Comparison of ENCODE assay signal across 22 mouse cellular contexts in the genomic region with DNA sequence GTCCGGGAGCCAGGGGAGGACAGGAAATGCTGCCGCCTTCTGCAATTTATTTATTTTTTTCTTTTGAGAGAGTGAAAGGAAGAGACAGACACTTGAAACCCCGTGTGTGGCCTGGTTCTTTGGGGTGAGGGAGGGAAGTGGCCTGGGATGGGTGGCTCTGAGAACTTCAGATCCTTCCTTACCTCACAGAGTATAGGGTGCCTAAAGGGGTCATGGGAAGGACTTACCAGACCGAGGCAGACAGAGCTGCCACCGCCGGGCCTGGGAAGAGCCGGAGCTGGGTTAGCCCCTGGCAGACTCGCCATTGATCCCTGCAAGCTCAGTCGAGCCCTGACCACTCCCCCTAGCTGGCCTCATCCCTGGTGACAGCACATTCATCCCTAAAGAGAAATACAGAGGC. TPM values are rescaled to one million over a fixed set of nuclear protein-coding genes. Genes with fewer than 3 reads are reported as not detected.
DNase-seq lines count a peak whose midpoint lies in the region; ATAC-seq and TF ChIP-seq lines count a peak whose summit lies in the region.
"Had no signal": no experiment of that assay in that cellular context is flagged by ENCODE, and none has a peak within 500 bp of the region (broad histone marks: within the 10 kb centered on the region; RNA-seq: fewer than 3 reads in every experiment).

No protein-coding gene starts in this region.

- peaks cover 49% of the 10 kb centered on the region for H3K36me3 ChIP-seq in hindbrain, embryonic 12.5 days
- peaks cover 30% of the 10 kb centered on the region for H3K36me3 ChIP-seq in hindbrain, postnatal 0 days (ENCODE audit: insufficient read depth, low read length)
- no peaks in the 10 kb centered on the region for H3K36me3 ChIP-seq in lung, postnatal 0 days (ENCODE audit: insufficient read depth, low read length)
- H3K36me3 ChIP-seq in embryonic facial prominence, embryonic 11.5 days (replicated peaks; ENCODE audit: control insufficient read depth, insufficient read depth, low read depth, low read length) = peaks cover 2% of the 10 kb centered on the region; the same call in 1 of the 2 replicates

- H3K27me3 ChIP-seq in hindbrain, embryonic 12.5 days = no peaks in the 10 kb centered on the region
- no peaks in the 10 kb centered on the region for H3K27me3 ChIP-seq in hindbrain, postnatal 0 days (ENCODE audit: insufficient read depth, low read length)
- H3K27me3 ChIP-seq in lung, postnatal 0 days (replicated peaks; ENCODE audit: insufficient read depth, low read length) = no peaks in the 10 kb centered on the region
- H3K27me3 ChIP-seq in embryonic facial prominence, embryonic 11.5 days (ENCODE audit: control insufficient read depth, insufficient read depth, low read length) = no peaks in the 10 kb centered on the region
- H3K27me3 ChIP-seq: forebrain, embryonic 13.5 days; limb, embryonic 13.5 days had no signal

- H3K9me3 ChIP-seq in hindbrain, embryonic 12.5 days (replicated peaks) = no peaks in the 10 kb centered on the region
- H3K9me3 ChIP-seq in hindbrain, postnatal 0 days (ENCODE audit: low read length) = no peaks in the 10 kb centered on the region
- H3K9me3 ChIP-seq in lung, postnatal 0 days (ENCODE audit: low read length) = no peaks in the 10 kb centered on the region
- no peaks in the 10 kb centered on the region for H3K9me3 ChIP-seq in embryonic facial prominence, embryonic 11.5 days (replicated peaks; ENCODE audit: control insufficient read depth, low read length)
- H3K9me3 ChIP-seq: forebrain, embryonic 13.5 days; heart, embryonic 10.5 days; limb, embryonic 13.5 days had no signal

- no peak overlapping the region for H3K9ac ChIP-seq in hindbrain, embryonic 12.5 days
- H3K9ac ChIP-seq in hindbrain, postnatal 0 days (replicated peaks; ENCODE audit: low read length) = no peak overlapping the region
- H3K9ac ChIP-seq in lung, postnatal 0 days (replicated peaks; ENCODE audit: low read depth) = no peak overlapping the region
- H3K9ac ChIP-seq in embryonic facial prominence, embryonic 11.5 days (replicated peaks; ENCODE audit: low read length) = 0 out of 2 replicates have a peak overlapping the region, but pooled peaks have one; percentile 8
- H3K9ac ChIP-seq: forebrain, embryonic 13.5 days; limb, embryonic 13.5 days; liver, embryonic 14.5 days had no signal

- no peak for TF ChIP-seq CTCF in hindbrain, postnatal 0 days (IDR thresholded peaks at IDR 0.05; ENCODE audit: low read depth)
- TF ChIP-seq CTCF in lung, postnatal 0 days (IDR thresholded peaks at IDR 0.05) = no peak

- H3K4me3 ChIP-seq in hindbrain, embryonic 12.5 days = no peak overlapping the region
- H3K4me3 ChIP-seq in hindbrain, postnatal 0 days (ENCODE audit: low read length) = no peak overlapping the region
- H3K4me3 ChIP-seq in lung, postnatal 0 days (ENCODE audit: low read depth, low read length) = no peak overlapping the region
- H3K4me3 ChIP-seq in embryonic facial prominence, embryonic 11.5 days (ENCODE audit: low read depth, low read length) = no peak overlapping the region
- H3K4me3 ChIP-seq: forebrain, embryonic 13.5 days; heart, embryonic 10.5 days; limb, embryonic 13.5 days had no signal

- no peak overlapping the region for H3K4me2 ChIP-seq in hindbrain, embryonic 12.5 days (replicated peaks)
- no peak overlapping the region for H3K4me2 ChIP-seq in hindbrain, postnatal 0 days (ENCODE audit: low read depth, low read length)
- no peak overlapping the region for H3K4me2 ChIP-seq in lung, postnatal 0 days (replicated peaks; ENCODE audit: low read depth, low read length)
- H3K4me2 ChIP-seq in embryonic facial prominence, embryonic 11.5 days (ENCODE audit: low read depth, low read length) = no peak overlapping the region
- H3K4me2 ChIP-seq: forebrain, embryonic 13.5 days; limb, embryonic 13.5 days had no signal

- 36% methylated on average over 9 of the region's 9 CpGs for WGBS in hindbrain, embryonic 12.5 days
- WGBS in hindbrain, postnatal 0 days = 39% methylated on average over 9 of the region's 9 CpGs
- 35% methylated on average over 9 of the region's 9 CpGs for WGBS in lung, postnatal 0 days
- WGBS in embryonic facial prominence, embryonic 11.5 days = 12% methylated on average over 9 of the region's 9 CpGs

- TF ChIP-seq EP300 in lung, postnatal 0 days (IDR thresholded peaks at IDR 0.05) = no peak

- ATAC-seq in hindbrain, embryonic 12.5 days (ENCODE audit: low FRiP score) = no peak
- no peak for ATAC-seq in hindbrain, postnatal 0 days
- peak; percentile 26; the same call in 1 of the 2 replicates for ATAC-seq in lung, postnatal 0 days
- no peak; the same call in 1 of the 2 replicates for ATAC-seq in embryonic facial prominence, embryonic 11.5 days (replicated peaks; ENCODE audit: insufficient number of reproducible peaks, low FRiP score, low TSS enrichment, low read depth)
- ATAC-seq: forebrain, embryonic 13.5 days; inflammation-experienced regulatory T-cells, adult 6 months had no signal

- peaks cover 9% of the 10 kb centered on the region; the same call in 1 of the 2 replicates for H3K4me1 ChIP-seq in hindbrain, embryonic 12.5 days
- H3K4me1 ChIP-seq in hindbrain, postnatal 0 days (ENCODE audit: insufficient read depth, low read length) = no peaks in the 10 kb centered on the region
- H3K4me1 ChIP-seq in lung, postnatal 0 days (ENCODE audit: insufficient read depth, low read depth, low read length) = no peaks in the 10 kb centered on the region
- H3K4me1 ChIP-seq in embryonic facial prominence, embryonic 11.5 days (ENCODE audit: control insufficient read depth, insufficient read depth, low read length) = no peaks in the 10 kb centered on the region
- H3K4me1 ChIP-seq: limb, embryonic 13.5 days had no signal

- DNase-seq in hindbrain, postnatal 0 days (ENCODE audit: low spot score) = no peak
- DNase-seq in lung, postnatal 0 days (ENCODE audit: low spot score) = no peak
- DNase-seq in lung, postnatal 10 days = no peak
- DNase-seq in embryo, embryonic 10.5 days (ENCODE audit: low spot score) = peak; percentile 15
- no peak for DNase-seq in embryonic facial prominence, embryonic 11.5 days (ENCODE audit: low spot score)
- DNase-seq in right cerebral cortex, postnatal 36 days (ENCODE audit: low spot score in 2 of 2) = no peak
- DNase-seq: adrenal gland, postnatal 10 days; cerebellum, adult 11-12 months; gastrocnemius, postnatal 36 days; heart, postnatal 10 days; kidney, postnatal 10 days; layer of hippocampus, adult 9-11 months; thymus, adult 2 months had no signal

- 0 out of 2 replicates have a peak overlapping the region, but pooled peaks have one; percentile 7 for H3K27ac ChIP-seq in hindbrain, embryonic 12.5 days
- no peak overlapping the region for H3K27ac ChIP-seq in hindbrain, postnatal 0 days
- no peak overlapping the region for H3K27ac ChIP-seq in lung, postnatal 0 days (ENCODE audit: low read length)
- no peak overlapping the region; the same call in 1 of the 2 replicates for H3K27ac ChIP-seq in embryonic facial prominence, embryonic 11.5 days (replicated peaks; ENCODE audit: low read depth, low read length)
- H3K27ac ChIP-seq: forebrain, embryonic 13.5 days; heart, embryonic 10.5 days; limb, embryonic 13.5 days; liver, embryonic 14.5 days had no signal

RNA-seq across cellular contexts. Expression of a gene that starts 8.4 kb away (rescaled TPM):
- polyA plus RNA-seq in hindbrain, embryonic 12.5 days (2016; fragmentation: Nextera tagmentation; extraction: Ambion mirVana) = 0.56 and 0.89 TPM in 2 replicates
- total RNA-seq in hindbrain, postnatal 0 days (2014; rRNA removed) = 2.3 and 2.8 TPM in 2 replicates
- 3.7 TPM in 2 replicates for polyA plus RNA-seq in hindbrain, postnatal 0 days (2015; fragmentation: Nextera tagmentation; extraction: Ambion mirVana)
- polyA plus RNA-seq in lung, postnatal 0 days (2015; fragmentation: Nextera tagmentation; extraction: Ambion mirVana) = 0.81 TPM in 2 replicates
- 0.46 and 0.95 TPM in 2 replicates for polyA plus RNA-seq in embryonic facial prominence, embryonic 11.5 days (2014; fragmentation: Nextera tagmentation; extraction: Ambion mirVana)
- total RNA-seq: gastrocnemius, postnatal 36 days; neutrophil, adult 5-6 weeks had no signal
- polyA plus RNA-seq: inflammation-experienced regulatory T-cells, adult 6 months; small intestine, adult 2 months; thymus, adult 2 months had no signal

RNA-seq across cellular contexts. Expression of a gene that starts 28.7 kb away (rescaled TPM):
- polyA plus RNA-seq in hindbrain, embryonic 12.5 days (2016; fragmentation: Nextera tagmentation; extraction: Ambion mirVana) = 23.0 and 28.5 TPM in 2 replicates
- total RNA-seq in hindbrain, postnatal 0 days (2014; rRNA removed) = 209 and 225 TPM in 2 replicates
- polyA plus RNA-seq in hindbrain, postnatal 0 days (2015; fragmentation: Nextera tagmentation; extraction: Ambion mirVana) = 18.8 and 22.4 TPM in 2 replicates
- 2.0 and 2.1 TPM in 2 replicates for polyA plus RNA-seq in lung, postnatal 0 days (2015; fragmentation: Nextera tagmentation; extraction: Ambion mirVana)
- 7.6 and 11.2 TPM in 2 replicates for polyA plus RNA-seq in embryonic facial prominence, embryonic 11.5 days (2014; fragmentation: Nextera tagmentation; extraction: Ambion mirVana)

RNA-seq across cellular contexts. Expression of a gene that starts 30.2 kb away (rescaled TPM):
- polyA plus RNA-seq in hindbrain, embryonic 12.5 days (2016; fragmentation: Nextera tagmentation; extraction: Ambion mirVana) = 59.8 and 61.9 TPM in 2 replicates
- 44.4 and 47.2 TPM in 2 replicates for total RNA-seq in hindbrain, postnatal 0 days (2014; rRNA removed)
- 65.2 and 75.2 TPM in 2 replicates for polyA plus RNA-seq in hindbrain, postnatal 0 days (2015; fragmentation: Nextera tagmentation; extraction: Ambion mirVana)
- polyA plus RNA-seq in lung, postnatal 0 days (2015; fragmentation: Nextera tagmentation; extraction: Ambion mirVana) = 92.0 and 95.2 TPM in 2 replicates
- 54.2 and 57.6 TPM in 2 replicates for polyA plus RNA-seq in embryonic facial prominence, embryonic 11.5 days (2014; fragmentation: Nextera tagmentation; extraction: Ambion mirVana)

RNA-seq across cellular contexts. Expression of a gene that starts 45.0 kb away (rescaled TPM):
- polyA plus RNA-seq in hindbrain, embryonic 12.5 days (2016; fragmentation: Nextera tagmentation; extraction: Ambion mirVana) = 45.9 and 46.4 TPM in 2 replicates
- total RNA-seq in hindbrain, postnatal 0 days (2014; rRNA removed) = 20.9 and 37.3 TPM in 2 replicates
- polyA plus RNA-seq in hindbrain, postnatal 0 days (2015; fragmentation: Nextera tagmentation; extraction: Ambion mirVana) = 18.1 and 19.3 TPM in 2 replicates
- 14.6 and 15.1 TPM in 2 replicates for polyA plus RNA-seq in lung, postnatal 0 days (2015; fragmentation: Nextera tagmentation; extraction: Ambion mirVana)
- polyA plus RNA-seq in embryonic facial prominence, embryonic 11.5 days (2014; fragmentation: Nextera tagmentation; extraction: Ambion mirVana) = 34.9 and 35.7 TPM in 2 replicates

RNA-seq across cellular contexts. Expression of a gene that starts 47.0 kb away (rescaled TPM):
- not detected in 2 replicates for polyA plus RNA-seq in hindbrain, embryonic 12.5 days (2016; fragmentation: Nextera tagmentation; extraction: Ambion mirVana)
- not detected in 2 replicates for total RNA-seq in hindbrain, postnatal 0 days (2014; rRNA removed)
- polyA plus RNA-seq in hindbrain, postnatal 0 days (2015; fragmentation: Nextera tagmentation; extraction: Ambion mirVana) = not detected in 2 replicates
- polyA plus RNA-seq in lung, postnatal 0 days (2015; fragmentation: Nextera tagmentation; extraction: Ambion mirVana) = not detected in 2 replicates
- not detected in 2 replicates for polyA plus RNA-seq in embryonic facial prominence, embryonic 11.5 days (2014; fragmentation: Nextera tagmentation; extraction: Ambion mirVana)
- total RNA-seq: gastrocnemius, postnatal 36 days; heart, postnatal 10 days; left cerebral cortex, postnatal 10 days; neutrophil, adult 5-6 weeks had no signal
- polyA plus RNA-seq: forebrain, embryonic 13.5 days; inflammation-experienced regulatory T-cells, adult 6 months; limb, embryonic 13.5 days had no signal
